Mouse (Mus musculus): ENCODE data around the gene Olfr319. TPM values are rescaled to one million over a fixed set of nuclear protein-coding genes. Genes with fewer than 3 reads are reported as not detected.

Gene Olfr319
- total and polyA plus RNA-seq, 3 experiments: not detected

- Histone ChIP-seq H3K4me2 (ENCODE audit: insufficient read depth, low read depth, poor library complexity, severe bottlenecking) (no peak within 1 kb of the TSS), H3K36me3 (replicated peaks in 1 of 2; ENCODE audit: control insufficient read depth in 1 of 2, insufficient read depth in 1 of 2, low read length in 1 of 2) (no peaks in the 10 kb centered on the region), H3K27me3 (replicated peaks) (peaks cover 38% of the 10 kb centered on the region), H3K27ac (ENCODE audit: insufficient read depth, low read depth) (no peak within 1 kb of the TSS), H3K79me2 (replicated peaks; ENCODE audit: control insufficient read depth, extremely low read depth, insufficient read depth, poor library complexity, severe bottlenecking) (no peaks in the 10 kb centered on the region), H3K4me3 (replicated peaks in 1 of 3; ENCODE audit: low read depth in 2 of 3, low read length in 2 of 3, poor library complexity in 1 of 3) (no peak within 1 kb of the TSS), H3K9me3 (replicated peaks; ENCODE audit: low read length) (no peaks in the 10 kb centered on the region), H3K9ac (ENCODE audit: insufficient read depth, low read depth) (no peak within 1 kb of the TSS), H3K4me1 (ENCODE audit: control insufficient read depth in 1 of 2, insufficient read depth in 2 of 2) (no peaks in the 10 kb centered on the region)
- DNase-seq (ENCODE audit: extremely low read depth): no peak
- TF ChIP-seq ZKSCAN1 (IDR thresholded peaks at IDR 0.05; ENCODE audit: borderline replicate concordance, low read depth, low read length) (no peak), TBP (conservative IDR thresholded peaks at IDR 0.05; ENCODE audit: low read depth, low read length) (no peak), RCOR1 (conservative IDR thresholded peaks at IDR 0.05; ENCODE audit: low read depth, low read length) (no peak), HCFC1 (IDR thresholded peaks at IDR 0.05; ENCODE audit: low read depth, low read length) (no peak), USF2 (conservative IDR thresholded peaks at IDR 0.05; ENCODE audit: low read depth, low read length) (no peak), MEF2A (IDR thresholded peaks at IDR 0.05; ENCODE audit: borderline replicate concordance, low read depth, low read length) (no peak)
- in situ Hi-C loops (cut with MboI; ENCODE audit: low pct_ligation_motif_present, low pct_unique_long_range_greater_than_20kb, low sequenced_read_pairs) (no loop called here), dilution Hi-C loops (cut with MboI; ENCODE audit: extremely low pct_ligation_motif_present, extremely low pct_unique_long_range_greater_than_20kb, low sequenced_read_pairs) (no loop called here)
Observed at GRCm38 (mm10) chr11:58752434-58752833, 53.5 kb downstream of the Olfr319 start, which contains the start of gene Olfr316. Olfr316 (plus strand) TSS chr11:58752734.

Other genes starting within 250 kb of the Olfr319 start
Only the 20 nearest of the 30 such genes appear.
- gene Olfr329-ps, start 152.7 kb upstream of the Olfr319 start, total RNA-seq (2012; rRNA removed): not detected in 2 replicates
- not detected in 2 replicates for gene Olfr329-ps, start 152.7 kb upstream of the Olfr319 start, total RNA-seq (2014; rRNA removed)
- gene Olfr329-ps, start 152.7 kb upstream of the Olfr319 start, polyA plus RNA-seq (2012; ENCODE audit: insufficient read length, low read depth): not detected in 2 replicates
- not detected in 2 replicates for gene Olfr328, start 143.5 kb upstream of the Olfr319 start, total RNA-seq (2012; rRNA removed)
- not detected in 2 replicates for gene Olfr328, start 143.5 kb upstream of the Olfr319 start, total RNA-seq (2014; rRNA removed)
- gene Olfr328, start 143.5 kb upstream of the Olfr319 start, polyA plus RNA-seq (2012; ENCODE audit: insufficient read length, low read depth): not detected in 2 replicates
- not detected in 2 replicates for gene Olfr224, start 128.6 kb upstream of the Olfr319 start, total RNA-seq (2012; rRNA removed)
- gene Olfr224, start 128.6 kb upstream of the Olfr319 start, total RNA-seq (2014; rRNA removed): not detected in 2 replicates
- gene Olfr224, start 128.6 kb upstream of the Olfr319 start, polyA plus RNA-seq (2012; ENCODE audit: insufficient read length, low read depth): not detected in 2 replicates
- not detected in 2 replicates for gene Olfr325, start 121.4 kb upstream of the Olfr319 start, total RNA-seq (2012; rRNA removed)
- gene Olfr325, start 121.4 kb upstream of the Olfr319 start, total RNA-seq (2014; rRNA removed): not detected in 2 replicates
- gene Olfr325, start 121.4 kb upstream of the Olfr319 start, polyA plus RNA-seq (2012; ENCODE audit: insufficient read length, low read depth): not detected in 2 replicates
- gene Olfr324, start 104.0 kb upstream of the Olfr319 start, total RNA-seq (2012; rRNA removed): not detected in 2 replicates
- gene Olfr324, start 104.0 kb upstream of the Olfr319 start, total RNA-seq (2014; rRNA removed): not detected in 2 replicates
- not detected in 2 replicates for gene Olfr324, start 104.0 kb upstream of the Olfr319 start, polyA plus RNA-seq (2012; ENCODE audit: insufficient read length, low read depth)
- gene 2210407C18Rik, start 83.1 kb upstream of the Olfr319 start, total RNA-seq (2012; rRNA removed): not detected in 2 replicates
- not detected in 2 replicates for gene 2210407C18Rik, start 83.1 kb upstream of the Olfr319 start, total RNA-seq (2014; rRNA removed)
- gene 2210407C18Rik, start 83.1 kb upstream of the Olfr319 start, polyA plus RNA-seq (2012; ENCODE audit: insufficient read length, low read depth): not detected in 2 replicates
- not detected in 2 replicates for gene Olfr323, start 68.7 kb upstream of the Olfr319 start, total RNA-seq (2012; rRNA removed)
- not detected in 2 replicates for gene Olfr323, start 68.7 kb upstream of the Olfr319 start, total RNA-seq (2014; rRNA removed)
- gene Olfr323, start 68.7 kb upstream of the Olfr319 start, polyA plus RNA-seq (2012; ENCODE audit: insufficient read length, low read depth): not detected in 2 replicates
- not detected in 2 replicates for gene Trim58, start 58.7 kb upstream of the Olfr319 start, total RNA-seq (2012; rRNA removed)
- gene Trim58, start 58.7 kb upstream of the Olfr319 start, total RNA-seq (2014; rRNA removed): not detected in 2 replicates
- not detected in 2 replicates for gene Trim58, start 58.7 kb upstream of the Olfr319 start, polyA plus RNA-seq (2012; ENCODE audit: insufficient read length, low read depth)
- not detected in 2 replicates for gene Olfr322, start 40.4 kb upstream of the Olfr319 start, total RNA-seq (2012; rRNA removed)
- gene Olfr322, start 40.4 kb upstream of the Olfr319 start, total RNA-seq (2014; rRNA removed): not detected in 2 replicates
- gene Olfr322, start 40.4 kb upstream of the Olfr319 start, polyA plus RNA-seq (2012; ENCODE audit: insufficient read length, low read depth): not detected in 2 replicates
- not detected in 2 replicates for gene Olfr320, start 18.1 kb upstream of the Olfr319 start, total RNA-seq (2012; rRNA removed)
- gene Olfr320, start 18.1 kb upstream of the Olfr319 start, total RNA-seq (2014; rRNA removed): not detected in 2 replicates
- not detected in 2 replicates for gene Olfr320, start 18.1 kb upstream of the Olfr319 start, polyA plus RNA-seq (2012; ENCODE audit: insufficient read length, low read depth)
- not detected in 2 replicates for gene Olfr318, start 24.9 kb downstream of the Olfr319 start, total RNA-seq (2012; rRNA removed)
- gene Olfr318, start 24.9 kb downstream of the Olfr319 start, total RNA-seq (2014; rRNA removed): not detected in 2 replicates
- gene Olfr318, start 24.9 kb downstream of the Olfr319 start, polyA plus RNA-seq (2012; ENCODE audit: insufficient read length, low read depth): not detected in 2 replicates
- not detected in 2 replicates for gene Olfr317, start 40.0 kb downstream of the Olfr319 start, total RNA-seq (2012; rRNA removed)
- gene Olfr317, start 40.0 kb downstream of the Olfr319 start, total RNA-seq (2014; rRNA removed): not detected in 2 replicates
- not detected in 2 replicates for gene Olfr317, start 40.0 kb downstream of the Olfr319 start, polyA plus RNA-seq (2012; ENCODE audit: insufficient read length, low read depth)
- not detected in 2 replicates for gene Olfr316, start 53.6 kb downstream of the Olfr319 start, total RNA-seq (2012; rRNA removed)
- gene Olfr316, start 53.6 kb downstream of the Olfr319 start, total RNA-seq (2014; rRNA removed): not detected in 2 replicates
- not detected in 2 replicates for gene Olfr316, start 53.6 kb downstream of the Olfr319 start, polyA plus RNA-seq (2012; ENCODE audit: insufficient read length, low read depth)
- gene Olfr315, start 74.0 kb downstream of the Olfr319 start, total RNA-seq (2012; rRNA removed): not detected in 2 replicates
- not detected in 2 replicates for gene Olfr315, start 74.0 kb downstream of the Olfr319 start, total RNA-seq (2014; rRNA removed)
- not detected in 2 replicates for gene Olfr315, start 74.0 kb downstream of the Olfr319 start, polyA plus RNA-seq (2012; ENCODE audit: insufficient read length, low read depth)
- gene Olfr314, start 83.8 kb downstream of the Olfr319 start, total RNA-seq (2012; rRNA removed): not detected in 2 replicates
- not detected in 2 replicates for gene Olfr314, start 83.8 kb downstream of the Olfr319 start, total RNA-seq (2014; rRNA removed)
- gene Olfr314, start 83.8 kb downstream of the Olfr319 start, polyA plus RNA-seq (2012; ENCODE audit: insufficient read length, low read depth): not detected in 2 replicates
- 0.67 and 0.72 TPM in 2 replicates for gene Fam183b, start 102.8 kb downstream of the Olfr319 start, total RNA-seq (2012; rRNA removed)
- not detected in 2 replicates for gene Fam183b, start 102.8 kb downstream of the Olfr319 start, total RNA-seq (2014; rRNA removed)
- not detected in 2 replicates for gene Fam183b, start 102.8 kb downstream of the Olfr319 start, polyA plus RNA-seq (2012; ENCODE audit: insufficient read length, low read depth)
- 0.04 and 0.13 TPM in 2 replicates for gene Olfr313, start 115.8 kb downstream of the Olfr319 start, total RNA-seq (2012; rRNA removed)
- gene Olfr313, start 115.8 kb downstream of the Olfr319 start, total RNA-seq (2014; rRNA removed): not detected in 2 replicates
- 0.09 and 0.10 TPM in 2 replicates for gene Olfr313, start 115.8 kb downstream of the Olfr319 start, polyA plus RNA-seq (2012; ENCODE audit: insufficient read length, low read depth)
- not detected in 2 replicates for gene Olfr312, start 130.1 kb downstream of the Olfr319 start, total RNA-seq (2012; rRNA removed)
- not detected in 2 replicates for gene Olfr312, start 130.1 kb downstream of the Olfr319 start, total RNA-seq (2014; rRNA removed)
- gene Olfr312, start 130.1 kb downstream of the Olfr319 start, polyA plus RNA-seq (2012; ENCODE audit: insufficient read length, low read depth): not detected in 2 replicates
- gene Olfr311, start 140.1 kb downstream of the Olfr319 start, total RNA-seq (2012; rRNA removed): not detected in 2 replicates
- not detected in 2 replicates for gene Olfr311, start 140.1 kb downstream of the Olfr319 start, total RNA-seq (2014; rRNA removed)
- gene Olfr311, start 140.1 kb downstream of the Olfr319 start, polyA plus RNA-seq (2012; ENCODE audit: insufficient read length, low read depth): not detected in 2 replicates
- 2.9 and 3.1 TPM in 2 replicates for gene Gm12258, start 148.0 kb downstream of the Olfr319 start, total RNA-seq (2012; rRNA removed)
- gene Gm12258, start 148.0 kb downstream of the Olfr319 start, total RNA-seq (2014; rRNA removed): 1.4 and 1.5 TPM in 2 replicates
- gene Gm12258, start 148.0 kb downstream of the Olfr319 start, polyA plus RNA-seq (2012; ENCODE audit: insufficient read length, low read depth): 1.6 and 2.2 TPM in 2 replicates